9 mouse cellular contexts compared by ENCODE assay signal in the genomic region with DNA sequence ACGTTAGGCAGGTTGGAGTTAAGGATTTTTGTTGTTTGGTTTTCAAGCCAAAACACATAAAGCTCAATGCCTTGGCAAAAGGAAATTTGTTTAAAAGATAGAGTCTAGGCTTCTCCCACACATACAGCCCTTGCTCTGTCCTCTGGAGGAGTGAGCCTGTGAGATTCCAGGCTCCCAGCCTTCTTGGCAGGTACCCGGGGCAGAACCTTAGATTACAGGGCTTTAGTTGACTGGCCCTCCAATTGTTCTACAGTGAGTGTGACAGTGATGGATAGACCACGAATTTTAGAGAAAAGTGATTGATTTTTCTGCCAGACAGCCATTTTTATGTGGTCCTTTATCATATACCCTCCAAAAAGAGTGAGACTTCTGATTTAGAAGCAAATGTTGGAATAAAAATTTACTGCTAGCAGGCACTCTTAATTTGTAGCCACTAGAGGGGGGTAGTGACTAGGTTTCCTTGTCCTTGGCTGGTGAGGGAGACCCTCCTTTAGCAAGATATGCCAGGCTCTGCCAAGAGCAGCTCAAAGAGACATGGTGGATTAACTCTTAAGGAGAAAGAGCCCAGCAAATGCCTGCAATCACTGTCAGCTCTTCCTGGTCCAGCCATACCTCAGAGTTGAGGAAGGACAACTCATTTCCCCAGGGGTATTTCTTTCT.
DNase-seq lines count a peak whose midpoint lies in the region; ATAC-seq lines count a peak whose summit lies in the region.
"Had no signal": no experiment of that assay in that cellular context is flagged by ENCODE, and none has a peak within 500 bp of the region (broad histone marks: within the 10 kb centered on the region; RNA-seq: fewer than 3 reads in every experiment).

No protein-coding gene starts in this region.

- no peak overlapping the region for H3K4me2 ChIP-seq in kidney, embryonic 14.5 days (replicated peaks; ENCODE audit: low read depth, low read length)
- H3K4me2 ChIP-seq: liver, embryonic 15.5 days had no signal

- H3K4me1 ChIP-seq in kidney, embryonic 14.5 days (ENCODE audit: control insufficient read depth, insufficient read depth, low read length), result no peaks in the 10 kb centered on the region
- H3K4me1 ChIP-seq: liver, embryonic 15.5 days had no signal

- H3K9me3 ChIP-seq in kidney, embryonic 14.5 days (ENCODE audit: control insufficient read depth, low read length), result no peaks in the 10 kb centered on the region
- H3K9me3 ChIP-seq: liver, embryonic 15.5 days had no signal

- H3K27me3 ChIP-seq in kidney, embryonic 14.5 days (ENCODE audit: control insufficient read depth, insufficient read depth, low read length), result no peaks in the 10 kb centered on the region
- H3K27me3 ChIP-seq: liver, embryonic 15.5 days had no signal

- WGBS in kidney, embryonic 14.5 days, result 40% methylated on average over 3 of the region's 3 CpGs

- no peak for DNase-seq in kidney, adult 11 months
- DNase-seq in ZHBTc4 (ENCODE audit: low read depth, low spot score), result peak; percentile 46
- peak; percentile 50 to 53 for DNase-seq in frontal cortex, postnatal 10 days (ENCODE audit: low spot score in 2 of 2)
- DNase-seq in left cerebral cortex, adult 18-20 months (ENCODE audit: low spot score in 2 of 2), result peak; percentile 36 to 46
- DNase-seq in retina, adult 2 months (ENCODE audit: low read depth, low spot score), result peak; percentile 6
- no peak for DNase-seq in urinary bladder, postnatal 4 days (ENCODE audit: low spot score in 2 of 2)

- H3K36me3 ChIP-seq in kidney, embryonic 14.5 days (ENCODE audit: control insufficient read depth, insufficient read depth, low read length), result no peaks in the 10 kb centered on the region
- H3K36me3 ChIP-seq: liver, embryonic 15.5 days had no signal

- no peak overlapping the region for H3K9ac ChIP-seq in kidney, embryonic 14.5 days (ENCODE audit: low read depth, low read length)
- H3K9ac ChIP-seq: liver, embryonic 15.5 days had no signal

- H3K4me3 ChIP-seq in kidney, embryonic 14.5 days (ENCODE audit: low read length), result no peak overlapping the region
- H3K4me3 ChIP-seq: liver, embryonic 15.5 days had no signal

- peak; percentile 68; the same call in 1 of the 2 replicates for ATAC-seq in kidney, embryonic 14.5 days (ENCODE audit: low FRiP score, low TSS enrichment)
- no peak for ATAC-seq in erythroid progenitor cell, adult 5-6 weeks (replicated peaks; ENCODE audit: low FRiP score, poor library complexity, severe bottlenecking)

- no peak overlapping the region for H3K27ac ChIP-seq in kidney, embryonic 14.5 days (ENCODE audit: low read depth, low read length)
- H3K27ac ChIP-seq: liver, embryonic 15.5 days had no signal

Comparison
In these comparisons a context has a peak if more than half of its experiments do, and no peak if none do; other contexts are left out.
1. DNase-seq: peak in ZHBTc4 (single experiment), frontal cortex, postnatal 10 days (2 of 2), left cerebral cortex, adult 18-20 months (2 of 2) and retina, adult 2 months (single experiment); none in kidney, adult 11 months (single experiment) and urinary bladder, postnatal 4 days (0 of 2).